Mouse (Mus musculus) cortical plate, adult 2 months (tissue): ENCODE results near the gene Trmt5.

ENCODE experiments used
- CTCF ChIP-seq: fragments of 200-500 bp; IDR thresholded peaks from 2 replicates; pipeline ENCODE4 v1.5.1; 2011; ENCODE audit warnings: mild to moderate bottlenecking, control low read depth, low read length; ENCODE audit not compliant: insufficient read depth; ENCODE audit errors: extremely low read depth
- POLR2A ChIP-seq: fragments of 200-500 bp; IDR thresholded peaks from 2 replicates; pipeline ENCODE4 v1.6.1; 2011; ENCODE audit warnings: mild to moderate bottlenecking, low read length, control low read depth; ENCODE audit not compliant: insufficient read depth; ENCODE audit errors: extremely low read depth

- TF ChIP-seq POLR2A, result no peak
- no peak for TF ChIP-seq CTCF
These were observed 53.9 kb downstream of the Trmt5 start for GRCm38 (mm10) chr12:73232586-73232985.
